Comparison of ENCODE assay signal across 15 mouse cellular contexts in genomic region chr5:137455866-137456591, GRCm38 (mm10). TPM values are rescaled to one million over a fixed set of nuclear protein-coding genes. Genes with fewer than 3 reads are reported as not detected.
DNase-seq lines count a peak whose midpoint lies in the region; ATAC-seq and TF ChIP-seq lines count a peak whose summit lies in the region.
"Had no signal": no experiment of that assay in that cellular context is flagged by ENCODE, and none has a peak within 500 bp of the region (broad histone marks: within the 10 kb centered on the region; RNA-seq: fewer than 3 reads in every experiment).

No protein-coding gene starts in this region.

- peak; percentile 92 for ATAC-seq in stomach, embryonic 15.5 days (ENCODE audit: insufficient read depth, low FRiP score, low read depth)

- H3K9ac ChIP-seq in stomach, embryonic 15.5 days: no peak overlapping the region
- H3K9ac ChIP-seq: embryonic facial prominence, embryonic 15.5 days; hindbrain, embryonic 13.5 days; neural tube, embryonic 13.5 days had no signal

- no peaks in the 10 kb centered on the region for H3K9me3 ChIP-seq in stomach, embryonic 15.5 days
- H3K9me3 ChIP-seq: embryonic facial prominence, embryonic 15.5 days; hindbrain, embryonic 13.5 days; neural tube, embryonic 13.5 days had no signal

- H3K4me2 ChIP-seq in stomach, embryonic 15.5 days: no peak overlapping the region
- H3K4me2 ChIP-seq: embryonic facial prominence, embryonic 15.5 days; hindbrain, embryonic 13.5 days; midbrain, embryonic 11.5 days; neural tube, embryonic 13.5 days had no signal

- WGBS in stomach, embryonic 15.5 days: 33% methylated on average over 7 of the region's 7 CpGs

- DNase-seq in layer of hippocampus, adult 2 months (ENCODE audit: low spot score in 2 of 2): no peak
- no peak for DNase-seq in layer of hippocampus, postnatal 36 days
- peak; percentile 67 for DNase-seq in kidney, postnatal 14 days
- DNase-seq in lung, adult 18-20 months: peak; percentile 61 to 77
- DNase-seq in cerebellum, adult 9-10 months: no peak
- no peak for DNase-seq in adipocyte (ENCODE audit: low spot score)
- no peak for DNase-seq in cerebellum, postnatal 25 days
- DNase-seq: cerebellum, postnatal 10 days; thymus, adult 2 months had no signal

- no peak overlapping the region for H3K4me3 ChIP-seq in layer of hippocampus, adult 2 months
- H3K4me3 ChIP-seq in stomach, embryonic 15.5 days (replicated peaks): no peak overlapping the region
- H3K4me3 ChIP-seq: embryonic facial prominence, embryonic 15.5 days; hindbrain, embryonic 13.5 days; neural tube, embryonic 13.5 days had no signal

- H3K4me1 ChIP-seq in stomach, embryonic 15.5 days: no peaks in the 10 kb centered on the region
- H3K4me1 ChIP-seq: embryonic facial prominence, embryonic 15.5 days; hindbrain, embryonic 13.5 days; neural tube, embryonic 13.5 days had no signal

- no peak overlapping the region for H3K27ac ChIP-seq in layer of hippocampus, adult 2 months
- peak overlapping the region; percentile 65; the same call in 1 of the 2 replicates for H3K27ac ChIP-seq in stomach, embryonic 15.5 days
- H3K27ac ChIP-seq: embryonic facial prominence, embryonic 15.5 days; hindbrain, embryonic 13.5 days; neural tube, embryonic 13.5 days had no signal

- 0 out of 2 replicates have a peak, but pooled peaks have one; percentile 17 for TF ChIP-seq CTCF in layer of hippocampus, adult 2 months (conservative IDR thresholded peaks at IDR 0.05)

- H3K36me3 ChIP-seq in stomach, embryonic 15.5 days: no peaks in the 10 kb centered on the region
- H3K36me3 ChIP-seq: embryonic facial prominence, embryonic 15.5 days; hindbrain, embryonic 13.5 days; neural tube, embryonic 13.5 days had no signal

- H3K27me3 ChIP-seq in stomach, embryonic 15.5 days (replicated peaks): no peaks in the 10 kb centered on the region
- H3K27me3 ChIP-seq: embryonic facial prominence, embryonic 15.5 days; hindbrain, embryonic 13.5 days; neural tube, embryonic 13.5 days had no signal

RNA-seq across cellular contexts. Expression of gene Zan, which starts 20.8 kb away (rescaled TPM):
- under 1 TPM; 0.36 to 0.49 TPM for total RNA-seq in layer of hippocampus, adult 2 months (2021)
- under 1 TPM; 0.10 to 0.13 TPM for total RNA-seq in layer of hippocampus, postnatal 36 days (2021)
- 0.72 and 0.94 TPM in 2 replicates for polyA plus RNA-seq in stomach, embryonic 15.5 days (2015; fragmentation: Nextera tagmentation; extraction: Ambion mirVana)
- total RNA-seq: heart, adult 8-10 months had no signal

RNA-seq across cellular contexts. Expression of gene Pop7, which starts 46.3 kb away (rescaled TPM):
- total RNA-seq in layer of hippocampus, adult 2 months (2021): 10 to 100 TPM; 33.8 to 35.1 TPM
- total RNA-seq in layer of hippocampus, postnatal 36 days (2021): 10 to 100 TPM; 32.5 to 37.0 TPM
- polyA plus RNA-seq in stomach, embryonic 15.5 days (2015; fragmentation: Nextera tagmentation; extraction: Ambion mirVana): 52.4 and 54.6 TPM in 2 replicates

Comparison
In these comparisons a context has a peak if more than half of its experiments do, and no peak if none do; other contexts are left out.
1. DNase-seq: peak in kidney, postnatal 14 days (single experiment) and lung, adult 18-20 months (2 of 2); none in layer of hippocampus, adult 2 months (0 of 2), layer of hippocampus, postnatal 36 days (0 of 2), cerebellum, adult 9-10 months (single experiment), adipocyte (single experiment) and cerebellum, postnatal 25 days (0 of 2).